Mouse (Mus musculus) right cerebral cortex, postnatal 14 days (tissue): ENCODE measurements at regions not wholly inside any gene's neighbourhood (a gene's known extent, or its start where the extent isn't known, plus 50 kb on each side); places are given as distances from the start of the nearest gene placed in this dataset.

Experiments used
- DNase-seq: peaks from one replicate; pipeline ENCODE4 v3.0.0; 2022

- DNase-seq, result no peak
Measured at GRCm38 (mm10) chr3:143375527-143376061, 493.8 kb upstream of the Pkn2 start.

DNA sequence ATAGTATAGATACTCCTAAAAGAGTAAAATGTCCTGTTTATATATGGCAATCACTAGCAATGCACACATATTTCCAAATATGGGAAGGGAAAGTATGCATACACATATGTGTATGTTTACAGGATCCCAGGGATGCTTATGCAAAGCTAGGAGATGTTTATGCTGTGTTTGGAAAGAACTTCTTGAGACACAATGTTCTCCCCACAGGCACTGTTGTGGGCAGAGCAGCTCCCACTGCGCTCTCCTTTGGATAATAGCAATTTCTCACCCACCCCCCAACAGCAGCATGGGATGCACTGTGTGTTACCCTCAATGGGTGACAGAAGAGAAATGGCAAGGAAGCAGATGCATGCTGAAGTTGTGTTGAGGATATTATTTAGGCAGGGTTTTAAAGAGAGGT is 491.7 kb upstream of the Pkn2 start:
- DNase-seq, result no peak

- DNase-seq, result no peak
Measured at GRCm38 (mm10) chr3:143369002-143369401, 487.2 kb upstream of the Pkn2 start.

DNA sequence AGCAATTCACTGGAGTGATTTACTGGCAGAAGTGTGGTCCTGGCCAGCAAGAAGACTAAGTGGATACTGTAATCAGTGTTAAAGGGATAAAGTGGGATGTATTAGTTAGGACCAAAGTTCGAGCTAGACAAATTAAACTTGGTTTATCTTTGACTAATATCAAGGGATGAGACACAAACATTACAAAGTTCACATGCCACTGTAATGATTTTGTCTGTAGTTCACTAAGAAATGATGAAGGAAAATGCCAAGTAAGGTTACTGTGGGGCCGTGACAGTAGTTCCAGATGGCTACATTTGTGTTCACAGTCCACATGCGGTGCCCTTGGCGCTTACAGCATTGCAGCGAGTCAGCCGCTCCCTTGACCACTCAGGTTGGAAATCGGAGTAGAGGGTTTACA is 458.2 kb upstream of the Pkn2 start:
- no peak for DNase-seq

GRCm38 (mm10) chr3:143333339-143333738 is 451.5 kb upstream of the Pkn2 start:
- DNase-seq, result no peak

DNA sequence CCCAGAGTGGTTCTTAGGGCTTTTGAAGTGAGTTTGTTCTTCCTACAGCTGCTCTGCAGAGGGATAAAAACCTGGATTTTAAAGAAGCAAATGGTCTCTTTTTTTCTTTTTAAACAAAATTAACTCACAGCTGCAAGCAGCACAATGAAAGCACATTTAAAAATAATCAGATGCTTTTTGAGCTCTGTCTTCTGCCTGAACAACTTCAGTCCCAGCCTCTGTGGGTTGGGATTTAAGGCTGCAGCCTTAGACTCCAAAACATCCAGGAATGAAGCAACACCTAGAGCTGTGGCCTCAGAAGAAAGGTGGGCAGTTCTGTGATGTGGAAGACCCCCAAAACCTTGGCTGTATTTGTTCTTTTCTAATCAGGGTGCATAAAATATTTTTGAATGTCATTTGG is 446.7 kb upstream of the Pkn2 start:
- DNase-seq, result no peak

DNA sequence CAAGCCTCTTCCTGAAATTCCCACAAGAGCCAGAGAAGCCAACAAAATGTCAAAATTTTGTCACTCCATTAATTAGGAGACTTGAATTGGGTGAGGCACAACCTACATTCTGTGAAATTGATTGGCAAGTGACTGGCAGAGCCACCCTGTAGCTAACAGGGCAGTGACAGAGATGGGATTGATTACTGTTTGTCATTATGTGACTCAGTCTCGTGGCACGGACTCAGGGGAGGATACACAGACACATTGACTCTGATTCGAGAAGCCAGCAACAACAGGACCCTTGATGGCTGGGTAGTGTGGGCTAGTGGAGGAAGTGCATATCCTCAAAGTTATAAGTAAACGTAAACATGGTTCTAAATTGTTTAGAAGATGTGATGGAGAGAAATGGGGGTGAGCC is 445.8 kb upstream of the Pkn2 start:
- no peak for DNase-seq

- peak; percentile 47 for DNase-seq
Measured at GRCm38 (mm10) chr3:143316457-143316856, 434.7 kb upstream of the Pkn2 start.

DNA sequence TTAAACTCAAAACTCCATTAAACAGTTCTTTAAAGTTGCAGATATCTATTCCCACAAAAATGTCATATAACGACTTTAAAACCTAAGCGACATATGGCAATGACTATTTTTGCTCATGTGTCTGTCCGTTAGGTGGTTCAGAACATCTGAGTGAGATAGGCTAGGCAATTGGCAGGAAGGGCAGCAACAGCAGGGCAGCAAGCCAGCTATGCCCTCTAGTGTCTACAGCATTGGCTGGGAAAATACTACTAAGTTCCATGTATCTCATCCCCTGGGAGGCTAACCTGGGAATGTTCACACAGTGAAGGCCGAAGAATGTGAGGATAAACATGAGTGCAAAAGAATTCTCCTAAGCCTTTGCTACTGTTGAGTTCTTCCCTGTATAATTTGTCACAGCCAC is 410.0 kb upstream of the Pkn2 start:
- DNase-seq, result peak; percentile 12

DNA sequence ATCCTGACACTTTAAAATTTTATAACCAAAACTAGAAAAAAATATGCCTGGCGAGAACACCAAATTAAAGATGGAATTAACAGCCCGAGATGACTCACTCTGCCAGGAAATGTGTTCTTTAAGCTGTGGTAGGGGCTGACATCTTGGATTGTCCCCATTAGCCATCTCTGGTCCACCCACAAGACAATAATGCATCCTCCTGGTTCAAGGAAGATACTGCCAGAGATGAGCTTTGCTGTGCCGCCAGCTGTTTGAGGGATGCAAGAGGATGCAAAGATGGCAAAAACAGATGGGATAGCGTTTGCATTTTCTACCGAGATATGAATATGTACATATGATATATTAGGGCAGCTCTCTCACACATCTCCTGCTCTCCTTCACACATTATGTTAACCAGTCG is 382.3 kb upstream of the Pkn2 start:
- no peak for DNase-seq

DNA sequence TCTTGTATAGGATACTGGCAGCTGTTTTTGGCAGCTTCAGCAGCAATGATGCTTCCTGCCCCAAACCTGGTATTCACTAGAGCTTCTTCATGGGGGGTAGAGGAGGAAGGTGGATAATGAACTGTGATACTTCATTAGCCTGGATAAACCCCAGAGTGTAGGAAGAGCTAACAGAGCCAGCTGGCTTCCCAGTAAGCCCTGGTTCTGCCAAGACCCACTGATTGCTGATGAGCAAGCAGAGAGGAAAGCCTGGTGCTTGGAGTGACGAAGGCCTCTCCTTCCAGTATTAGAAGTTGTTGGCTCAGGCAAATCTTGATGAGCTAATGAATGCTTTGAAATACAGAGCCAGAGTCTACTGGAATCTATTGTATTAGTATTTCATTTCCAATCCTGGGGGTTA is 370.8 kb upstream of the Pkn2 start:
- no peak for DNase-seq

DNA sequence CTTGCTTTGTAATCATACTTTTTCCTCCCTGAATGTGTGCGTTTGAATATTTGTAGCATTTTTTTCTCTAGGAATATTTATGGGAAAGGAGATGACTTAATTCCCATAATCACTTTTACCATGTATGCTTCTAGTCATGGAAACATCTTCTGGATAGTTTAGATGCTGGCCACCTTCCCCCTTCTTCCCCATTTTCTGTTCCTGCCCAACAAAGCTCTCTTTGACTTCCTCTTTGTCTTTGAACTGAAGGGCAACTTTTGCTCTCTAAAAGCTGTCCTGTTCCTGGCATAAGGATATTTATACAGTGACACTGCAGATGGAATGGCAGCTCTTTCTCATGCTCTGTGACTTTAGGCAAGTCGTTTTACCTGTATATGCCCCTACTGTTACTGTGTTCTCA is 370.2 kb upstream of the Pkn2 start:
- no peak for DNase-seq

- no peak for DNase-seq
Measured at GRCm38 (mm10) chr3:143242691-143243090, 360.9 kb upstream of the Pkn2 start.

- no peak for DNase-seq
Measured at GRCm38 (mm10) chr3:143240545-143241383, 359.0 kb upstream of the Pkn2 start.

DNA sequence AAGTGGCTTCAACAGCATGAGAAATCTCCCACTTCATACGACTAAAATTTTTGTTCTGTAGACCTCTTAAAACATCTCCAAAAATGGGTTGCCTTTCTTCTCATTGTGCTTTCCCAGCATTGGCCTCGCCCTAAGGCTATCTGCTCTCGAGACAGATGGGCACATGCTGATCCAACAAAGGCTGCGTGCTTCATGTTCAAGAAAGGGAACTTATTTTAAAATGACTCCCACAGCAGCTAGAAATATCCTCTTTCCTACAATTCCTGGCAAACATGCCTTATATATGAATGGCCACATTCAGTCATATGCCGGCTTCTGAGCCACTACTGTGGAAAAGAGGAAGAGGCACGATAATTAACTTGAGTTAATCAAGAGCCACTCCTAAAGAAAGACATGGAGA is 356.7 kb upstream of the Pkn2 start:
- DNase-seq, result no peak

GRCm38 (mm10) chr3:143223999-143224729 is 342.4 kb upstream of the Pkn2 start:
- DNase-seq, result no peak

DNA sequence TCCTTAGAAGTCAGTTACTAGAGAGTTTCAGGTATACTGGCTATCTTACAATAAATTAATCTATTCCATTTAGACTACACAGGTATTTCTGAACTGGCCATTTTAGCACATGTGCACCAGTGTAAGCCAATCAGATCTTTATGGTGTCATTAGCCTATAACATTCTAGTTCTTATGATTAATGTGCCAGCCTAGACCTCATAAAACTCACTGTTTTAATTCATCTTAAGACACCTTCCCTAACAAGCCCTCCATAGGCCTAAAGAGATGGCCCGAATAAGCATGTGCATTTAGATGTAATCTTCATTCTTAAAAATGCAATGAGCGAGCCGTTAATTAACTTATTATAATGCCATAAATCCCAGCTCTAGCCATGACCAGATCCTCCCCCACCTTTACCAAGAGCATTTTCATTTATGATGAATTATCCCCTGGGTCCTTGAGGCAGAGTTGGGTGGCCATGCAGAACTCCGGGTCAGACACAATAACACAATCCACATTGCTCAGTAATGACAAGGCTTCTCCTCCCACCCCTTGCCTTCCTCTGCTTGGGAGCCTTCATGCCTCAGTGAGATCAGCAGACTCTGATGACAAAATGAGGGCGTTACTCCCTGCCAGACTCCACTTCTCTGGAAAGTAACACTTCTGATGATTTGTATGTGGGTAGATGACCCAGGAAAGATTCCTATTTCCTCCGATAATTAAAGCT is 311.6 kb upstream of the Pkn2 start:
- no peak for DNase-seq

GRCm38 (mm10) chr3:143188931-143189330 is 307.1 kb upstream of the Pkn2 start:
- DNase-seq, result no peak

DNA sequence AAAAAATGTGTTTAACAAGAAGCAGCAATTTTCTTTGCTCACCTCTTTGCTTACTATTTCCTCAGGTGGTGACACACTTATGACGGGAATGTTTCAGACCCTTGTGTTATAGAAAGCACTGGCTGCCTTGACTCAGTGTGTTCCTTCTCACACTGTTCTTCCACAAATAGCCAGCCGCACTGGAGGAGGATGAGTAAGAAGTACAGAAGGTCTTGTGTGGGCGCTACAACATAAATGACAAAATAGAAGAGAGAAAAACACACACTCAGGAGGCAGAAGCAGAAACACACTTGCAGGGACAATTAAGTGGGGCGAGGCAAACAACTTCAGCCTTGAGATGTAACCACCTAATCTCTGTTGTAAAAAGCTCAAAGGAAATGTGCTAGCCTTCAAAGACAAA is 292.2 kb upstream of the Pkn2 start:
- no peak for DNase-seq

- no peak for DNase-seq
Measured at GRCm38 (mm10) chr3:143162444-143162843, 280.6 kb upstream of the Pkn2 start.

DNA sequence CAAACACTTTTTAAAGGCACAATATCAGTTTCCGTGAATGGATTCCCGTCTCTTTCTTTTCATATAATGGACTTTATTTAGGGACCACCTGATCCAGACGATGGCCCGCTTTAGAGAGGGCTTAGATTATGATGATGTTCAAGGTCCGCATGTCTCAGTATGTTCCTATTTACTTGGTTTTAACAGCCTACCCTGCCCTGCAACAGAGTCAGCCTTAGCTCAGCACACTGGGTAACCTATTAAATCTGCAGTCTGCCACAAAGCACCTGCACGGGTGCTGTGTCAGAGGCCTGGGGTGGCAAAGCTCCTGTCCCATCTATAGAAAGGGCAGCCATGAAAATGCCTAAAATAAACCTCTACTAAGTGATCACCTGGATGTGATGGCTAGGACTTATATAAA is 280.2 kb upstream of the Pkn2 start:
- no peak for DNase-seq

DNA sequence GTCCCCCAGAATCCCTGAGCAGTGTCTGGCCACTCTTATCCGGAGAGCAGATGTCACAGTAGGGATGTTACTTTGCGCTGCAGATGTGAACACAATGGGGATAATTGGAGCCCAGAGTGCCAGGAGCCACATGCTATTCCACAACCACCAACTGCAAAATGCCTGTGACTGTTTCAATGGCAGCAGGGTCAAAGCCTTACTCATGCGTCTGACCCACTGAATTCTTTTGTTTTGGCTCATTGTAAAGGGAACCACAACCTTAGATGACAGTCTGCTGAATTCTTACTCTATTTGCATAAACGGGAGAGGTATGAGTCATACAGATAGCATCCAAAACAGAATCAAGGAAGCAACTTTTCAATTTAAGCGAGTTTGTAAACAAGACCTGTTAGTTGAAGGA is 276.8 kb upstream of the Pkn2 start:
- DNase-seq, result no peak

GRCm38 (mm10) chr3:143156733-143157524 is 275.1 kb upstream of the Pkn2 start:
- DNase-seq, result no peak
